Mouse (Mus musculus) frontal cortex, postnatal 36 days (tissue): ENCODE measurements around the gene 4930503B20Rik.

Source experiments
- DNase-seq, 2 experiments: peaks; one replicate each; pipeline ENCODE4 v3.0.0; 2022; ENCODE audit warnings: low spot score in 2 of 2

The 4930503B20Rik gene

DNA sequence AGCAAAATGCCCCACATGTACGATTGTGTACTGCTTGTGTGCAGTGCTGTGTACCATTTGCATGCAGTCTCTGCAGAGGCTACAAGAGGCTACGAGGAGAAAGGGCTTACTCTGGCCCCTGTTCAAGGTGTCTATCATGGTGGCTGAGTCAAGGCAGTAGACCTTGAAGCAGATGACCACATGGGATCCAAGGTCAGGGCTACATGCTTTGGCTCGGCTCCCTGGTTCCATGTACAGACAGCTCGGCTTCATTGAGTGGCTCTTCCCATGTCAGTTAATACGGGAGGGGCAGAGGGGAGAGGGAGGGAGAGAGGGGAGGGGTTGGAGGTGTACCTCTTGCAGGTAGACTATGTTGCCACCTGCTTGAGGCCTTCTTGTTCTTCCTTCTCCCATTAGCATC, 1.3 kb upstream of the 4930503B20Rik start:
- no peak for DNase-seq

DNA sequence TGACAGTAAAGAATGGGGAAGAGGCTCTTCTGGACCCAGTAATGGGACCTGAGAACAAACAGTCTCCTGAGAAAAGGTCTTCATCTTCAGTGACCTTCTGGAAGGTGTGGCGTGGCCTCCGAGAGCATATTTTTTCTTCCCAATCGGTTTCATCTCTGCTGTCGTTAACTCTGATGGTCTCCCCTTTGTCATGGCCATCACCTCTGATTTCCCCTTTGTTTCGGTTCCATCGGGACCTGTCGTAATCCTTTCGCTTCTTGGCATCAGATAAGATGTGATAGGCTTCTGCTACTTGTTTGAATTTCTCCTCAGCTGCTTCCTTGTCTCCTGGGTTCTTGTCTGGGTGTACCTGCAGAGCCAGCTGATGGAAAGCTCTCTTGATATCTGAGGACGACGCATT, 401 bp downstream of the 4930503B20Rik start:
- DNase-seq: no peak

DNA sequence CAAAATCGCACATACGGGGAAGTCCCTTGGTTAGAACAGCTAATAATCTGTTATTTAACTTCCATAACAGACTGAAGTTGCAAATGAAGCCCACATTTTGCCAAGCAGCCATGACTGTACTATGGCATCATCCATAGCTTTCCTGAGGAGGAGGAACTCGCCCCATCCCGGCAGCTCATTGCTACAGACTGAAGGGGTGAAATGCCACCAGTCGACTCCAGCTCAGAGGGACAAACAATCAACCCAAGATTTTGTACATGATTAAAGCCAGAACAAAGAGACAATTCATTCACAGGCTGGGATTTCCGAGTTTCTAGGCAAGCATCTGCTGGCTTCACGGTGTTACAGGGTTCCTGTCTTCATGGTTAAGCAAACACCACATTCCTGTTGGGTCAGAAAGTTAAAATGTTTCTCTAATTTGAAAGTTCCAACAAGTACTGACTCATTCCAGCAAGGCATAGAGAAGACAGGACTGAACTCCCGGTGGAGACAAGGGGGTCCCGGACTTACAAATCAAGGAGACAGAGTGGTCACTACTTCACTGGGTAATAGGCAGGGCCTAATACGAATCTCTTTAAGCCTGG, 1.7 kb downstream of the 4930503B20Rik start:
- no peak for DNase-seq

DNA sequence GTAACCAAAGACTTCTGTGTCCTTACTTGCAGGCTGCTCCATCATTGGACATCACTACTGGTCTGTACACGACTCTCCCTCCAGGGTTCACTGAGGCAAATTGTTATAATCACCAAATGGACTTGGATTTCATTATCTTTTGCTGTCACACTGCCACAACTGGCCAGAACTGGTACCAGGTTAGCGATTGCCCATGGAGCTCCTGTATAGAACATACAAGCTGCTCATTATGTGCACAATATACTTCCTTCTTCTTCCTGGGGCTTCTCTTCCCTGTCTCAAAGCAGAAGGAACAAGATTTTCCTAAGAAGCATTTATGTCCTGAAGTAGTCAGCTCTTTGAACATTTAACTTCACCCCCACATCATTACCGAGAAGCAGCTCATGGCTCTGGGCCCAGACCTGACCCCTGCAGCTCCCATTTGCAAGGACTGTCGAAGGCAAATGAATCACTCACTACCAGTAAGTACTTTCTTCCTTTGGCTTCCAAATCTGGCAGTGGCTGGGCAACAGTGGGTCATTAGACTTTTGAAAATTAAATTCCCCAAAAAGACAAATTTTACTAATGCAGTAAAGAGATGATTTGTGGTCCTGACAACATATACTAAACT, 9.2 kb downstream of the 4930503B20Rik start:
- no peak for DNase-seq

DNA sequence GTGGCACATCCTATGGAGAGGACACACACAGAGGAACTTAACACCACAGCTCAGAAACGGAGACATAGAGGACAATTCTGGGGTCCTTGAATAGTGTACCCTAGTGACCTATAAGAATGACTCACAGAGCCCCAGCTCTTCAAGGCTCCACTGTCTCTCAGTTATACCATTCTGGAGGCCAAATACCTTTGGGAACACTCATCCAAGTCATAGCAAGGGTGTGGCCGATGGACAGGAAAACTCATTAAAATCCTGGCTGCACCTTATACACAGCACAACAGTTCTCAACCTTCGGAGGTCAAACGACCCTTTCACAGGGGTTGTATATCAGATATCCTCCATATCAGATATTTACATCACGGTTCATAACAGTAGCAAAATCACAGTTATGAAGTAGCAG, 18.6 kb downstream of the 4930503B20Rik start:
- no peak for DNase-seq

DNA sequence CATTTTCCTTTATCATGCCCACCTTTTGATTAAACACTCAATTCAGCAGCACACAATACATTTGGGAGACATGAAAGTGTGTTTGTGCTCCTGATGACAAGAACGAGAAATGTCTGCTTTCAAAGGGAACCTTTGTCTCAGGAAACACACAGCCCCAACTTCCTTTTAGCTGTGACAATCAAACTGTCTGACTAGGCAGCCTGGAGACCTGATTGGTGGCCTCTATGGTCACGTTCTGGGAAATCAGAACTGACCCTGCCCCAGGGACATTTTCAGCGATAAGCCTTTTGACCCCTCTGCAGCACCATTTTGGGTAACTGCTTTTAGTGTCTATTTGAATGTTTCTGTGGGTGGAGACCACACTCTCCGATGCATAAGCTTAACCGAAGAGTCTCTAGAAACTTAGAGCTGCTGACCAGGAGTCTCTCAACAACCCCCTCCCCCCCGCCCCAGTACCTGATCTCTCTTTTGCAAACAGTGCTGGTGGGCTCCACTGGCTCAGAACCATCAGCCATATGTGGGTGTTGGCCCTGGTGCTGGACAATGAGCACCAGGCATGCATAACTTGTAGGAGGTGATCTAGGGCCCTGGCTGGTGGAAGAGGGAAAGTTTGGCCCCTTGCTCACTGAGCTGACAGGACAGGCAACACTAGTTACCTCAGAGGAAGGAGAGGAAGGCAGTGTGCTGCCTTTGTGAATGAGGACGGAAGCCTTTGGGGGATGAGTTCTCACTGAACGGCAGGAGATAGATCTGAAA, 22.7 kb downstream of the 4930503B20Rik start:
- no peak for DNase-seq

DNA sequence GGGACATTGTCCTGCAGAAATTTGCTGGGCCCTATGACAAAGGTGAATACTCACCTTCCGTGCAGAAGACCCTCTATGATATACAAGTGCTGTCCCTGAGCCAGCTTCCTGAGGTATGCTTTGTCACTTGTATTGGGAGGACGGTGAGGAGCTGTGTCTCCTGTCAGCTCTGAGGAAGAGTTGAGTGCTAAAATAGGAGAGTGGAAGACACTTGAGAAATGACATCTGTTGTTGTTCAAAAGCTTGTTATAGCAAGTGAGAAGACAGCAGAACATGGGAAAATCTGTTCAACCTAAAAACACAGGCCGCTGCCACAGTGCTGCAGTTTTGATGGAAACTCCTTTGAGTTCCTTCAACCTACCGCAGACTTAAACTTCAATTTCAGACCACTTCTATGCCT, 25.4 kb downstream of the 4930503B20Rik start:
- DNase-seq: peak; percentile 39 to 60

DNA sequence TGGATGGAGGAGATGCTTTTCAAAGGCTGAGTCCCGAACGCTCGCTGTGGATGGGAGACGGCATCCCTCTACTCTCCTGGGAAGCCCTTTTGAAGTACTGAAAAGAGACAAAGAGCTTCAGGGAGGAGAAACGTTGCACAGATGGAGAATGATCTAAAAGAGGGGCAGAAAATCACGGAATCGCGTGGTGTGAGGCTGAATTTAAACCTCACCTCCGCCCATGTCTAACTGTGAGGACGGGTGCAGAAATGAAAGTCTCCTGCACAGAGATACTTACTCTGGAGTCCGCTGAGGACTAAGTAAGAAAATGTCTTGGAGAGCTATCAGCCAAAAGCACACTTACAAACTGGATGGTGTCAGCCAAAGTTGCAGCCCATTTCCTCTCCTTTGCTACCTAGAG, 29.2 kb downstream of the 4930503B20Rik start:
- peak; percentile 51 to 74 for DNase-seq

DNA sequence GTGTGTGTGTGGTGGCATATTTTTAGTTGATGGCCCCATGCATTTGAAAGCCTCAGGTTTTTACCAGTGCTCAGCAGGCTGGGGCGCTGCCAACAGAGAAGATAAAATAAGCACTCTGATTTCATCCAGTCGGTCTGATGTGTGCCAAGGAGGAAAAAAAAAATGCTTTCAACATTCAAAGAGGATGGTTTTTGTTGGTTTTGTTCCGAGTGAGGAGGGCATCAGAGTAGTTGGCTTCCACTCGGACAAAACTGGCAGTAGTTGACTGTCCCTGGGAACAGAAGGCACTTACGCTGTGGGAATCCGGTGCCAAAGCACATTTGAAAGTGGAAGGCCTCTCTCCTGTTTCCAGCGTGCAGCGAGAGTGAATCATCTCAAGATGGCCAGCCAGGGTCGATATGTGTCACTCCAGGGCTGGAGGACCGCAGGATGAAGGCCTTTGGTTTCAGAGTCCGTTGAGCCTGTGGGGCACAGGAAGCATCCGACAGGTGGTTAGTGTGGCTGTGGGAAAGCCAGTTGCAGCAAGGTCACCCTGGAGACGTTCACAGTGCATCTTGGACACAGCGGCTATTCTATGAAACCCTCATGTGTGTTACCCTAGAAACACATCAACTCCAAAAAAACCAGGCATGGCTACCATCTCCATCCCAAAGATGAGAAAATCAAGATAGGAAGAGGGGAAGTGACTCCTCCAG, 30.4 kb downstream of the 4930503B20Rik start:
- DNase-seq: peak in 1 of 2 experiments; percentile 92

DNA sequence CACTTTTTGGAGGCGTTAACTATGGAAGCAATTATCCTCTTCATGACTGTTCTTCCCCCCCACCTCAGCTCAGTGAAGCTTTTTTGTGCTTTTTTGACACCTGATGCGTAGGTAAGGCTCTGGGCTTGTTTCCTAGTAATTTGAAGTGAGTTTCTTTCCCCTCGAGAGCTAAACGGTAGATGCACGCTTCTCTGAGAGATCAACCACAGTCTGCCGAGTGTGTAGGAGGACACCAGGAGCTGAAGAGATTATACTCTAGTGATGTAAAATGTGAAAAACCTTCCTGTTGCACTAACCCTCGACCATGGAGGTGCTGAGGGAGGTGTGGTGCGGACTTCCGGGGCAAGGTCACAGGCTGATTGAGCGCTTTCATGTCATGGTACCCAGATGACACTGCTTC, 31.0 kb downstream of the 4930503B20Rik start:
- peak in 1 of 2 experiments; percentile 80 for DNase-seq

DNA sequence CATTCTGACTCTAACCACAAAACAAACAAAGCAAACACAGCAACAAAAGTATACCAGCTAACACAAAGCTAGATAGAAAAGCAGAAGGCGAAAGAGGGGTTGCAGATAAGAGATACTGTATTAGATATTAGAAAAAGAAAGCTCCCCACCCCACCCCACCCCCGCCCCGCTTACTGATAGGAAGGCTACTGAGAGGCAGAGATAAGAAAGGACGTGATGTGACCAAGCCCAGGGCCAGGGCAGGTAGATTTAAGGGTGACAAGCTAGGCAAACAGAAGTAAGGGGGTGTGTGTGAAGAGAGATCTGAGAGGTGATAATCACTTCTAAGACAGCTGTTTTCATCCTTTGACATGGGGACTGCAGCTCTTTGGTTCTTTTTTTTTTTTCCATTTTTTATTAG, 32.8 kb downstream of the 4930503B20Rik start:
- DNase-seq: no peak

DNA sequence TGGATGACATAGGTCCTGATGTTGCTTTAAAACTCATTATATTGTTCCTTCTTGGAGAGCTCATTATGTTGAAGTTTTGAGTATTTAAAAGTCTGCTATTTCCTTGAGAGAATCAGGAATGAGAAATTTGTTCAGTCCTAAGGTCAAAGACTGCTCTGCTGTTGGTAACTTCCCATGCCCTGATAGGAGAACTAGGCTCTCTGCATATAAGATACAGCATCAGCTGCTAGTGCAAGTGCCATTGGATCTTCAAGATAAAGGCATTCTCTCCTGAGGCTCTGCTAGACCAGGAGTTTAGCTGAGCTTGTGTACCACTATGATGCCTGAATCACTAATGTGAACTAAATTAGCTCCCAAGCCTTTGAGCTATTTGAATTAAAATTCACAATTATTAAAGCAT, 33.2 kb downstream of the 4930503B20Rik start:
- no peak for DNase-seq

DNA sequence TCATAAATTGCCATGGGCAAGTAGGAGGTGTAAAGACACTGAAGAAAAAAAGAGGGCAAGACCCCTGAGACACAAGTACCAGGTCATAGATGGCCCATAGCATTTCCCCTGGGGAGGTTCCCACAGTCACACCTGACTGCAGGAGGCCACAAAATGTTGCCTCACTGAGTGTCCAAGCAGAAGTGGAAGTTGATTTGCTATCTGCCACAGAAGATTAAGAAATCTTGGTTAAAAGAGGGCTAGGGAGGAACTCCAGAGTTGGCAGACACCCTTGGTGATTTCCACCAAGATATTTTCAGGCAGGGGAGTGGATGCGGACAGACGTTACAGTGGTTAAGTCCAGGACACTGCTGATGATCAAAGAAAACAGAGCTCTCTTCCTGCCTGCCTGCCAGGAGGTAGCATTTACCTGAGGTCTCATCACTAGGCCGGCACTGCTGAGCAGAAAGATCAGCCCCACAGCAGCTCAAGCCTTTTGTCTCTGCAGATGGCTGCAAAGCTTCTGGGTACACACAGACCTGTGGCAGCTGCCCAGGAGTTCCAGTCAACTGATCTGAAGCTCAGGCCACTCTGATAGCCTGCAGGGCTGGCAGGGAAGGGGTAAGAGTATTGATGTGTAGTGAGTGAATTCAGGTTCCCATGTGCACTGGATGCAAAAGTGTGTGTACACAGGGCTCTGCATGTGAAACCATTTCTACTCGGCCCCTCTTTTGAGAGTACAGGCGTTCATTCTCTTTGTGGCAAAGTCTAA, 34.4 kb downstream of the 4930503B20Rik start:
- DNase-seq: no peak

DNA sequence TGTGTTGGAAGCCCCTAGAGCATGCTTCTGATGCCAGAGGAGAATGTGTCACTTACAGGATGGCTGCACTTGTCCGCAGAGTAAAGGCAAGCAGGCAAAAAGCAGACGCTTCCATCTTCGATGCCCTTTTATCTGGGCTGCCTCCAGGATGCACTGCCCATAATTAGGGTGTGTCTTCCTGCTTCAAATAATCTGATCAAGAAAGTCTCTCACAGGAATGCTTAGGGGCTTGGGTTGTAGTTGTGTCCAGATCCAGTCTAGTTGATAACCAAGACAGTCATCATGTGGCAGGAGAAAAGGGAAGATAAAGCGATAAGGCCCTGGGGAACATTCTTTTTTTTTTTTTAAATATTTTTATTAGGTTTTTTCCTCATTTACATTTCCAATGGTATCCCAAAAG, 35.6 kb downstream of the 4930503B20Rik start, which contains the start of gene Dnase2b:
TSS of gene Dnase2b (minus strand) at position 101 of the 400 bp plus-strand sequence.
- no peak for DNase-seq

DNA sequence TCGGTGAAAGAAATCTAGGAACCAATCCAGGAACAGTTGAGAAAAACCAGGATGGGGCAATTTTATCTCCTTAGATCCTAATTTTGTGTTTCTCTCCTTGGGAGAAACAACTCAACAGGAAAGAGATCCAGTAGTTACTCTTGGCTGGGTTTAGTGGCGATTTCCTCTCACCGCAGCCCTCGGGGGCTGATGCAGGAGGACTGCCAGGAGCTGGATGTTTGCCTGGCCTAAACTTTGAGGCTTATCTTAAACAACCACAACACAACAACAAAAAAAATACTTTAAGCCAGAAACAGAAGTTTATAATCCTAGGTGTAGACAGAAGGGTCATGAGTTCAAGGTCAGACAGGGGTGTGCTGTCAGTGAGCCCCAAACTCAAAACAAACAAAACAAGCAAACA, 39.3 kb downstream of the 4930503B20Rik start:
- DNase-seq: no peak

DNA sequence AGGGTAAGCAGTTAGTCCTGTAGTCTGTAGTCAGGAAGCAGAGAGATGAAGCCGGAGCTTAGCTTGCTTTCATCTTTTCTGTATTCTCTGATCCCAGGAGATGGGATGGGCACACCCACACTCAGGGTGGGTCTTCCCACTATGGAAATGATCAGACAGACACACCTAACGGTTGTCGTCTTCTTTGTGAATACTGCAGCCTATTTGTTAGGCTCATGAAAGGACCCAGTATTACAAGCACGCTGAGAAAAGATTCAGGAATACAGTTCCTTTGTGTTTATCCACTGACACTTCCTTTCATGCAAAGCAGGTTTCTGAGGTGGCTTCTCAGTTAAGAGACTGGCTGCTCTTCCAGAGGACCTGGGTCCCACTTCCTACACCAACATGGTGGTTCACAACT, 39.9 kb downstream of the 4930503B20Rik start:
- no peak for DNase-seq

DNA sequence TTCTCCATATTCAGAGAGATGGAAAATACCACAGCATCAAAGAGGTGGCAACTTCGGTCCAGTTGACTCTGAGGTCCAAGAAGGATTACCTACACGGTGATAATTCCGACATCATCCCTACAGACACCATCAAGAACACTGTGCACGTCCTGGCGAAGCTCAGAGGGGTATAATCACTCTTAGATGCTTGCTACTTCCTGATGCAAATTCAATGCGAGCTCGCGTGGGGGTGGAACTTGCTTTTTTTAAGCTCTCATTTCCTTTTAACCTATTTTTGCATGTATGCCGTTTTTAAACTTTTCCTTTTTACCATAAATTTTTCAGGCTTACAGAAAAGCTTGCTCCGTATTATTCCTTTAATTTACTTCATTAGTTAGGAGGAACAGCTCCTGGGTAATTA, 40.8 kb downstream of the 4930503B20Rik start:
- DNase-seq: peak in 1 of 2 experiments; percentile 66

DNA sequence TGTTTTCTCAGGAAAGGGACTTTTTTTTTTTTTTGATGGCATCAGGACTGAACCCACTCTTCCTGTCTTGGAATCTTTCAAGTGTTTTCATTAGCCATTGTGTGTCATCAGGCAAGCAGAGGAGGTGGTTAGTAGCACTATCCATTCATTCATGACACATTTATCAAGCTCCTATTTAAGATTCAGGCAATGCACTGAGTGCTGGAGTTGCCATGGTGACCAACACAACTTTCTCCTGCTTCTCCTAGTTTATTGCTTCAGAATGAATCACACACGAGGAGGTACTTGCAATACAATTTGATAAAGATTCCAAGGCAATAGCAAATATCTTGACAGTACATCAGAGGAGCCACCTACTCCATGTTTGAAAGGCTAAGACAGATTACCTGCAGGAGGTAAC, 43.7 kb downstream of the 4930503B20Rik start:
- peak; percentile 49 to 77 for DNase-seq

DNA sequence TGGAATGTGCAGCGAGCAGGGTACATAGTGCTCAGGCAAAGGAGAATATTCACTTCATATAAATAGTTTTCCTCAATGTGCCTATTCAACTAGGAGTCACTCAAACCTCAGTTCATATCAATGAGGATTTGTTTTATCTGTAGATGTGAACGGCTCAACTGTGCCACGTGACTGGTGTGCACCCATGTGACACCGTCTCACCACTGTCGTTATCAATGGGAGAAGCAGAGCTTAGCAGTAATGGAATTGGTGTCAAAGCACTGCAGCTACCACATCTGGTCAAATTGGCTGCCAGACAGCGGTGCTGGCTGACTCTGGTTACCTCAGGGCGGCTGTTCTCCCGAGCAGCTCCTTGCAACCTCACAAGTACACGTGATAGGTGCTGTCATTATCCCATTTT, 46.5 kb downstream of the 4930503B20Rik start:
- no peak for DNase-seq

DNA sequence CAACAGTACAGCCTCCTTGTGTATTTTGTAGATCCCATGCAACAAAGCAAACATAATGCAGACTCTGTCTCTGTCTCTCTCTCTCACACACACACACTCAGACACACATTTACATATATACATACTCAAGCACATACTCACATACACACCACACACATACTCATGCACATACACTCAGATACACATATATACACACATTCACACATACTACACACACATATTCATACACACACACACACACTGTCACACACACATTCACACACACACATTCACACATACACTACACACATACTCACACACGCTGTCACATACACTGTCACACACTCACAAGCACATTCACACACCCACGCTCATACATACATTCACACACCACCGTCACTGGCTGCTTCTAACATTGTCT, 48.6 kb downstream of the 4930503B20Rik start:
- DNase-seq: no peak

DNA sequence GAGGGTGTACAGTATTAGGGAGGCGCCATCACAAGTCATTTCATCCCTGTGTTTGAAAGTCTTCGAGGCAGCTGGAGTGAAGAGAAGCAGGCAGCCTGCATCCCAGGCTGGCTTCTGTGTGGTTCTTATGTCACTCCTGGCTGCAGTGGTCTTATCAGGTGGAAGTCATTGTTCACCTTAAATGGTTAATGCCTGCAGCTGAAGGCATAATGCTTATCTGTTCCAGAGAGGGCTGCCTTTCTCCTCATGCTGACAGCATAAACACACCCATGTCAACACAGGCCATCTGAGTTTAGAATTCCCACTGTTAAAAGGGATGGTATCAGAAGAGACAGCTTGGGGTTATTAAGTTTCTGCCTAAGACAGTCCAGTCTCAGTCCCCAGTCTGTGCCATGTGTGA, 49.9 kb downstream of the 4930503B20Rik start:
- no peak for DNase-seq
